Mouse (Mus musculus) cortical plate, adult 2 months (tissue): Measurements from ENCODE around the gene AI413582. TPM values are rescaled to one million over a fixed set of nuclear protein-coding genes. Genes with fewer than 3 reads are reported as not detected.

Experiments used
- H3K27ac ChIP-seq: fragments of 200-500 bp; 2 replicates; pipeline ENCODE4 v1.5.1; 2012; ENCODE audit warnings: low read length, control low read depth, inconsistent platforms; ENCODE audit not compliant: insufficient read depth
- H3K4me1 ChIP-seq: fragments of 200-500 bp; 2 replicates; pipeline ENCODE4 v1.6.1; 2011; ENCODE audit warnings: low read length; ENCODE audit not compliant: control insufficient read depth, insufficient read depth
- H3K4me3 ChIP-seq: fragments of 200-500 bp; 2 replicates; pipeline ENCODE4 v1.5.1; 2011; ENCODE audit warnings: mild to moderate bottlenecking, low read length, control low read depth; ENCODE audit not compliant: insufficient read depth
- CTCF ChIP-seq: fragments of 200-500 bp; IDR thresholded peaks from 2 replicates; pipeline ENCODE4 v1.5.1; 2011; ENCODE audit warnings: mild to moderate bottlenecking, control low read depth, low read length; ENCODE audit not compliant: insufficient read depth; ENCODE audit errors: extremely low read depth
- POLR2A ChIP-seq: fragments of 200-500 bp; IDR thresholded peaks from 2 replicates; pipeline ENCODE4 v1.6.1; 2011; ENCODE audit warnings: mild to moderate bottlenecking, low read length, control low read depth; ENCODE audit not compliant: insufficient read depth; ENCODE audit errors: extremely low read depth
- polyA plus RNA-seq: library from polyadenylated mRNA; depleted of rRNA; stranded (reverse); fragments of >200 nt; gene quantifications from 2 replicates; pipeline ENCODE4 v1.2.3, GENCODE M21; 2012; rRNA removed

The AI413582 gene
- polyA plus RNA-seq = 109 and 112 TPM in 2 replicates

DNA sequence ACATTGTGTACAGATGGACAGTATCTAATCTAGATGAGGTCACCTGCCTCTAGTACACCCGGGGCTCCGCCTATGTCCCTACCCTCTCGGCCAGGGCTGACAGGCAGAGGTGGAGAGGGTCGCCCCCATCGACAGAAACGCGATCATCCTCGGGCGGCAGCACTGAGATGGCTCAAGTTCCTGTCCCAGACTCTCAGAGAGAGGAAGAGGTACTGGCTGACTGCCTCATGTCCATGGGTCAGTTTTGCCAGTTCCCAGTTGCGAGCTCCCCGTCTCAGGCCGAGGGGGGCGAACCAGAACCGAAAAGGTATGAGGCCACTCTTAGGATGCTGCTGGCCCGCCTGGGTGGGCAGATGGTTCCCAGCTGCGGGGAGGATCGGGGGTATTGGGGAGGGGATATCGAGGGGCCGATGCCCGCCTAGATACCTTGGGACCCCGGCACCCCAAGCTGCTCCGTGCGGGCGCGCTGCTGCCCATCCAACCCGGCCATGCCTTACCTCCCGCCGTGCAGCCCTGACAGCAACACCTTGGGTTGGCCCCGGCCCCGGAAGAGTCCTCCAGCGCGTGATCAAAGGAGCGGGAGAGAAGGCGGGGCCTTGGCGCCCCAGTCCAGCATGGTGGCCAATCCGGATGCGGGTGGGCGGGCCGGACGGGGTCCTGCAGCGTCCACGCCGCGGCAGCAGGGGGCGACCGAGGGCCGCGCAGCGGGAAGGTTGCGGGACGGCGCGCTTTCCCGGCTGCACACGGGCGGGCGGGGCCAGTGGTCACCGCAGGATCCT lies at the start of gene AI413582:
AI413582 (minus strand) TSS at position 594 of the 779 bp plus-strand sequence.
- H3K4me1 ChIP-seq = peaks cover 2% of the 10 kb centered on the region; the same call in 1 of the 2 replicates
- peak within 1 kb of the TSS; percentile 87 for H3K4me3 ChIP-seq
- peak; percentile 68; the same call in 1 of the 2 replicates for TF ChIP-seq POLR2A
- peak; percentile 55 for TF ChIP-seq CTCF
- peak within 1 kb of the TSS; percentile 6 for H3K27ac ChIP-seq

DNA sequence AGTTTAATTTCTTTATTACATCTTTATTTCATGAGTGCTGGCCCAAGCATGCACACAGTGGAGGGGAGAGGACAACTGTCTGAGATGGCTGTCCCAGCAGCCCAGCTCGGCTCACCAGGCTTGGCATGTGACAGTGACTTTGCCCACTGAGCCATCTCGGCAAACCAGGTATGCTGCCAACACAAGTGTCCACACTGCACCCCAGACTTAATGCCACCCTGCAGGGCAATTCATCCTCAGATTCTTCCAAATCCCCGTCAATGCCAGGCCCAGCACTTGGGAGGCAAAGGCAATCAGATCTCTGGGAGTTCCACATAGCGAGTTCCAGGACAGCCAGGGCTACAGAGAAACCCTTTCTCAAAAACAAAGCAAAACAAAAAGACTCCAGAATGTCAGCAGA lies 47.5 kb upstream of the AI413582 start:
- Histone ChIP-seq H3K27ac (no peak overlapping the region), H3K4me3 (no peak overlapping the region), H3K4me1 (peaks cover 24% of the 10 kb centered on the region)
- no peak for TF ChIP-seq CTCF
- no peak for TF ChIP-seq POLR2A

DNA sequence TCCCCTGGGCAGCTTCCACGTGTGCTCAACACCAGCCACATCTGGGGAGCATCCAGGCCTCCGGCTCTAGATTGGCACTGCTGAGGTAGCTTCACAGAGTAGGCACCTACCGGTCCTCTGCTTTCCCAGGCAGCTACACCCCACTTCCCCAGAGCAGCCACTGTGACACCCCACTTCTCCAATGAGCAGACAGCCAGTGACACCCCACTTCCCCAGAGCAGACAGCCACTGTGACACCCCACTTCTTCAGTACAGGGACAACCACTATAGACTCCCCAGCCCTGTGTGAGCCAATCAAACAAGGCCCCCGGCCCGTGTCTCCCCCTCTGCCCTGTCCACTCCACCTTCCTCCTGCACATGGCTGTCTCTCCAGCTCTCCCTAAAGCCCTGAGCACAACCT lies 46.4 kb upstream of the AI413582 start:
- H3K27ac ChIP-seq = peak overlapping the region; percentile 62; the same call in 1 of the 2 replicates
- TF ChIP-seq POLR2A (no peak), CTCF (no peak)
- H3K4me1 ChIP-seq = peaks cover 24% of the 10 kb centered on the region
- H3K4me3 ChIP-seq = no peak overlapping the region

DNA sequence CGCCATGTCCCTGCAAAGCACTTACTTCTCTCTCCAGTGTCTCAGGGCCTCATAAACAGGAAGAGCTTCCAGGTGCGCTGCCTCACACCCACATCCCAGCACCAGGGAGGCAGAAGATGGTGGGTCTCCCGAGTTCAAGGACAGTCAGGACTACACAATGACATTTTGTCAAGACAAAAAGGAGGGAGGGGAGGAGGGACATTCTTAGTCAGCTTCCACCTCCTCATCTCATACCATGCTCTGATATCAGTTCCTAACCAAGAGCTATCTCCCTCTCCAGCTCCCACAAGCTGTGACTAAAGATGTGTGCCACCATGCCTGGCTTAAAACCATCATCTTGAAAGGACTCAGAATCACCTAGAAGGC lies 45.9 kb upstream of the AI413582 start:
- Histone ChIP-seq H3K4me3 (no peak overlapping the region), H3K4me1 (peaks cover 24% of the 10 kb centered on the region), H3K27ac (peak overlapping the region; percentile 62)
- no peak for TF ChIP-seq CTCF
- no peak for TF ChIP-seq POLR2A

DNA sequence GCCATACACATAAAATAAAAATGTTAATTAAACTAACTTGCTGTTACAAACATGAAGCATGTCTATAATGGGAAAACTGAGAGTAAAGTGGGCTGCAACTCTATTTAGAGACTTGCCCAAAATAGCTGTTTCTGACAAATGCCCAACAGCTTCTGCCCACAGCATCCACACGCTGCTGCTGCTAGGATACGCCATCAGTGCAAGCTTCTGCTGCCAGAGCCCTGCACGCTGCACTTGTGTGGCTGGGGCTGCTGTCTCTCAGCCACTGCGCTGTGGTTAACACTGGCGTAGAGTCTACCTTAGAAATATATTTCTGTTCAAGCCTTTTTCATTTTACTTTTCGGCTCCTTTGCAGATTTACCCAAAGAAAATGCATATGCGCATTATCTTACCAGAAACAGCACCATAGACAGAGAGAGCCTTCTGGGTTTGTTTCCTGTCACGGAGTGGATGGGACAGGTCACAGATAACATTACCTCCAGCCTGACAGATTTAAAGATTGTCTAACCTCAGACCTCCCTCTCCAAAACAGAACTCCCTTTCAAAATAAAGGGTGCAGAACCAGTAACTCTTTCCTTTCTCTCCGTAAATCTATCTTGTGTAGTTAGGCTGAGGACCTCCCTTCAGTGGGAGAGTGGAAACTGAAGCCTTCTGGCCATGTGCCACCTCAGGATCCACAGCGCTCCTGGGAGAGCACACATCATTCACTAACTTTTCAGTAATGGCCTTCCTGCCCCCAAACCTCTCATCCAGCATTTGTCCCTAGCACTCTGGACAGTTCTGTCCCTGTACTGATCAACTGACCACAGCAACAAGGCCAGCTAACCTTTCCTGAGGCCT lies 45.3 kb upstream of the AI413582 start:
- TF ChIP-seq POLR2A (peak; percentile 57; the same call in 1 of the 2 replicates), CTCF (no peak)
- Histone ChIP-seq H3K4me1 (peaks cover 24% of the 10 kb centered on the region), H3K4me3 (no peak overlapping the region), H3K27ac (peak overlapping the region; percentile 62)

DNA sequence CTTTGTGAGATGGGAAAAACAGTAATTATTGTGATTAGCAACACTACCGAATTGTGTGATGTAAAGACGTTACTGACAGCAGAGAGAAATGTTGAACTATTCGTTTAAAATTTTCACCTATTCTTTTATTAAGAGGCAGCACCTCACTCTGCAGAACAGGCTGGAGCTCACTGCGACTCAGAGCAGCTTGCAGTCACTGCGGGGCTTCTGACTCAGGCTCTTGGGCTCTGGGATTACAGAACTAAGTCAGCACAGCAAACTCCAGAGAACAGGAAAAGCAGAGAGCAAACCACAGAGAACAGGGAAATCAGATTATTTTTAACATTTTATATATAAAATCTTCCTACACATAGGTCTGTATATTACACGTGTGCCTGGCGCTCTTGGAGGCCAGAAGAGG lies 44.0 kb upstream of the AI413582 start:
- peak overlapping the region; percentile 70; the same call in 1 of the 2 replicates for H3K27ac ChIP-seq
- no peak overlapping the region for H3K4me3 ChIP-seq
- H3K4me1 ChIP-seq = peaks cover 22% of the 10 kb centered on the region
- TF ChIP-seq CTCF (no peak), POLR2A (no peak)

DNA sequence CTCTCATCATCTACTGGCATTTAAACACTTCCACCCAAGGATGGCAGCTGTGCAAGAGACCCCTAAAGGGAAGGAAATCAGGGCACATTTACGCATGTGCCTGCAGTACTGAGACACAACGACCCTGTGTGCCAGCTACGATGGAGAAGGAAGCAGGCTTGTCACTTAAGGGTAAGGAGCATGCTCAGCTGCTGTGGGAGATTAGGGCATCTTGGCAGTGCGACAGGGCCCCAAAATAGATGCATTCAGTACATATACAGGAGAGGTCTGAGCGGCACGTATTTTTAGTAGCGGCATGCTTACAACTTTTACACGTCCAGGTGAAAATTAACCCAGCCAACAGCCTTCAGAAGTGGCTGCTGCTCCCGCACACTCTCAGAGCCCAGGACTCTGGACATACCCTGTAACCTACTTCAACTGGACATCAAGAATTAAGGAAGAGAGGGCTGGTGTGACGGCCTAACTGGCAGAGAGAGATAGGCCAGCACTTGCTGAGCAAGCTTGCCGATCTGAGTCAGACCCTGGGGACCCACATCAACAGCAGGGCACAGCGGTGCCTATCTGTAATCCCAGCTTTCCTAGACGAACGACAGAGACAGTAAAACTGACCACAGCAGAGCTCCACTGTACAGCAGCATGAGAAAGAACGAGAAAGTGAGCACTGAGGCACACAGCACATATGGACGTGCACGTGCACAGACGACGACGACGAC lies 38.1 kb upstream of the AI413582 start:
- Histone ChIP-seq H3K27ac (no peak overlapping the region), H3K4me3 (no peak overlapping the region), H3K4me1 (peaks cover 22% of the 10 kb centered on the region)
- TF ChIP-seq POLR2A (no peak), CTCF (no peak)

DNA sequence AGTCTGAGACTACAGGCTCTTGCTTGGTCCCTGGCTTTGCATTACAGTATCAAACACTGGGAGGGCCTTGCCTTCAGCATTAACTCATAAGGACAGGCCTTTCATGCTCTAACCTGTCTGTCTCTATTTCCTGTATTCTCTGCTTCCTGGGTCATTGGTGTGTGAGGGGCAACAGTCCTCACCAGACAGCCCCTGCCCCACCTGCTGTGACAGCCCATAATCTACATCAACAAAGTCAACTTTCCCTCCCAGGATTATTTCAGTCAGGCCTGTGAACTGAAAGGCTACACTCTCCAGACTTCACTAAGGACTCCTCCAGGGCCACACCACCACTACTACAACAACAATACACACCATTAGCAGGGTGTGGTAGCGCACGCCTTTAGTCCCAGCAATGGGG lies 37.5 kb upstream of the AI413582 start:
- TF ChIP-seq POLR2A (no peak), CTCF (no peak)
- H3K27ac ChIP-seq = no peak overlapping the region
- H3K4me1 ChIP-seq = peaks cover 23% of the 10 kb centered on the region
- H3K4me3 ChIP-seq = no peak overlapping the region

DNA sequence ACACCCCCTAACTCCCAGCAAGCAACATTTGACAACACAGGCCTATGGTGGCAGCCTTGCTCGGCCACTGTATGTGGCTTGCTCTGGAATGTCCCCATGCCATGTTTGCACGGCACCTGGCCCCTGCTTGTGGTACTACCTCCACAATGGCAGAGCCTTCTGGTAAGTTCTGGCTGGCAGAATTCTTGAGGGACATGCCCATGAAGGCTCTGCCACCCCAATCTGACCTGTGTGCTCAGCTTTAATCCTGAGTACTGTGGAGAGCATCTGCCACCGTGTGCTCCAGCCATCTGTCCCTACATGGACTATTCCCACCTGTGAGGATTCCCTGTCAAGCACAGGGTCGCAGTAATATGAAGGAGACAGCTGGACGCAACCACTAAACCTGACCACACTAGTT lies 35.3 kb upstream of the AI413582 start:
- Histone ChIP-seq H3K27ac (no peak overlapping the region), H3K4me3 (no peak overlapping the region), H3K4me1 (peaks cover 26% of the 10 kb centered on the region)
- TF ChIP-seq POLR2A = no peak
- no peak for TF ChIP-seq CTCF
